ENCODE assay signal across 21 mouse cellular contexts in genomic region chr15:95921639-95922038, GRCm38 (mm10).
A peak's percentile ranks its signal among the peaks of the same experiment; 100 is the strongest.
DNase-seq lines count a peak whose midpoint lies in the region; ATAC-seq lines count a peak whose summit lies in the region.
"Had no signal": no experiment of that assay in that cellular context is flagged by ENCODE, and none has a peak within 500 bp of the region (broad histone marks: within the 10 kb centered on the region; RNA-seq: fewer than 3 reads in every experiment).

No protein-coding gene starts in this region.

- no peak overlapping the region for H3K9ac ChIP-seq in heart, embryonic 13.5 days
- no peak overlapping the region for H3K9ac ChIP-seq in forebrain, embryonic 11.5 days (ENCODE audit: low read length)
- H3K9ac ChIP-seq: embryonic facial prominence, embryonic 12.5 days; hindbrain, embryonic 14.5 days; intestine, embryonic 15.5 days had no signal

- WGBS in heart, embryonic 13.5 days = 75% methylated on average over 4 of the region's 4 CpGs
- WGBS in forebrain, embryonic 11.5 days = 95% methylated on average over 4 of the region's 4 CpGs

- no peaks in the 10 kb centered on the region for H3K9me3 ChIP-seq in heart, embryonic 13.5 days
- H3K9me3 ChIP-seq in forebrain, embryonic 11.5 days (ENCODE audit: control insufficient read depth, low read length) = no peaks in the 10 kb centered on the region
- H3K9me3 ChIP-seq: embryonic facial prominence, embryonic 12.5 days; forebrain, embryonic 10.5 days; hindbrain, embryonic 10.5 days; intestine, embryonic 15.5 days had no signal

- ATAC-seq in heart, embryonic 13.5 days (ENCODE audit: extremely low read depth, insufficient number of reproducible peaks, low FRiP score, low TSS enrichment) = no peak
- ATAC-seq in megakaryocyte progenitor cell, adult 5-6 weeks (replicated peaks; ENCODE audit: poor library complexity) = peak; percentile 59
- ATAC-seq in forebrain, embryonic 11.5 days (replicated peaks; ENCODE audit: low FRiP score) = no peak
- ATAC-seq: forebrain, embryonic 16.5 days; intestine, embryonic 15.5 days had no signal

- H3K27me3 ChIP-seq in heart, embryonic 13.5 days (replicated peaks) = no peaks in the 10 kb centered on the region
- no peaks in the 10 kb centered on the region for H3K27me3 ChIP-seq in forebrain, embryonic 11.5 days (ENCODE audit: control insufficient read depth, insufficient read depth, low read length)
- H3K27me3 ChIP-seq: CH12.LX; embryonic facial prominence, embryonic 12.5 days; intestine, embryonic 15.5 days had no signal

- no peak overlapping the region for H3K4me2 ChIP-seq in heart, embryonic 13.5 days
- no peak overlapping the region for H3K4me2 ChIP-seq in forebrain, embryonic 11.5 days (ENCODE audit: low read depth, low read length, severe bottlenecking)
- H3K4me2 ChIP-seq: embryonic facial prominence, embryonic 12.5 days; heart, embryonic 11.5 days; hindbrain, embryonic 14.5 days; intestine, embryonic 15.5 days had no signal

- no peak for DNase-seq in heart, adult 8-10 months (ENCODE audit: low spot score)
- DNase-seq in spleen, adult 12 weeks (ENCODE audit: low spot score) = peak; percentile 31
- no peak for DNase-seq in spleen, postnatal 4 days (ENCODE audit: low spot score in 2 of 2)
- DNase-seq in forebrain, embryonic 11.5 days (ENCODE audit: low spot score) = no peak
- no peak for DNase-seq in gastrocnemius, adult 18-20 months (ENCODE audit: low spot score)
- DNase-seq: adrenal gland, adult 8-10 months; adrenal gland, postnatal 36 days; cerebellum, adult 2 months; cerebellum, postnatal 10 days; embryo, embryonic 11 days; gastrocnemius, postnatal 14 days had no signal

- H3K36me3 ChIP-seq in heart, embryonic 13.5 days = peaks cover 47% of the 10 kb centered on the region
- H3K36me3 ChIP-seq in forebrain, embryonic 11.5 days (ENCODE audit: control insufficient read depth, insufficient read depth, low read length) = no peaks in the 10 kb centered on the region

- H3K27ac ChIP-seq in heart, embryonic 13.5 days (replicated peaks) = 0 out of 2 replicates have a peak overlapping the region, but pooled peaks have one; percentile 39
- H3K27ac ChIP-seq in forebrain, embryonic 11.5 days (ENCODE audit: low read depth, low read length) = no peak overlapping the region
- H3K27ac ChIP-seq: embryonic facial prominence, embryonic 12.5 days; forebrain, embryonic 10.5 days; hindbrain, embryonic 10.5 days; hindbrain, embryonic 14.5 days; intestine, embryonic 15.5 days had no signal

- H3K4me3 ChIP-seq in heart, embryonic 13.5 days = no peak overlapping the region
- no peak overlapping the region for H3K4me3 ChIP-seq in forebrain, embryonic 11.5 days (ENCODE audit: low read depth, low read length)
- H3K4me3 ChIP-seq: embryonic facial prominence, embryonic 12.5 days; forebrain, embryonic 10.5 days; hindbrain, embryonic 10.5 days; intestine, embryonic 15.5 days had no signal

- H3K4me1 ChIP-seq in heart, embryonic 13.5 days = peaks cover 34% of the 10 kb centered on the region
- H3K4me1 ChIP-seq in forebrain, embryonic 11.5 days (replicated peaks; ENCODE audit: control insufficient read depth, insufficient read depth, low read length) = no peaks in the 10 kb centered on the region
- H3K4me1 ChIP-seq: forebrain, embryonic 10.5 days; hindbrain, embryonic 10.5 days; intestine, embryonic 15.5 days had no signal
